Mouse (Mus musculus) liver, adult 2 months (tissue): ENCODE data around the gene Hnrnpa3.

Experiments used
- CTCF ChIP-seq: fragments of 200-500 bp; IDR thresholded peaks from 2 replicates; pipeline ENCODE4 v1.5.1; 2011; ENCODE audit warnings: low read depth, low read length, control low read depth
- POLR2A ChIP-seq: fragments of 200-500 bp; IDR thresholded peaks from 2 replicates; pipeline ENCODE4 v1.6.1; 2011; ENCODE audit warnings: low read length, control low read depth; ENCODE audit not compliant: insufficient read depth; ENCODE audit errors: extremely low read depth

DNA sequence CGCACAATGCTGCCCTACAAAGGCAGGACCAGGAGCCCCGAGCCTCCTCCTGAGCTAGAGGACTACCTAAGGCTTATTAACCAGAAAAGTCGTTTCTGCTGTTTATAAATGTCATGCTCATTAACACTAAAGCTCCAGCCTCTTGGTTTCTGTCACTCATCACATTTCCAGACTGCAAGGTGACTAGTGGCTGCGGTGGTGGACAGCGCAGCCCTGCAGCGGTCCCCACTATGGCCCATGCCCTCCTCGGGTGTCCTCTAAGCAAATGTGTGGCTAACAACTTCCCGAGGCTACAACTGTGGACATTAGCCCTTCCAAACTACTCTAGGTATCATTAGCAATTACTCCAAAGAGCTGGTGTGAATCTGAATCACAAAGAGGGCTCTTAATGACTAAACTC, 32.3 kb downstream of the Hnrnpa3 start:
- TF ChIP-seq CTCF: no peak
- no peak for TF ChIP-seq POLR2A
